Mouse (Mus musculus): Measurements from ENCODE around the gene Enpp1. TPM values are rescaled to one million over a fixed set of nuclear protein-coding genes. Genes with fewer than 3 reads are reported as not detected.
"Not testable (repeated sequence)": the region's sequence is repeated elsewhere in the genome, so short reads cannot be mapped to it uniquely, and the experiment has no call there.

Enpp1 gene
- polyA plus RNA-seq, 1 experiment from 2014 or later: 2.9 TPM

DNA sequence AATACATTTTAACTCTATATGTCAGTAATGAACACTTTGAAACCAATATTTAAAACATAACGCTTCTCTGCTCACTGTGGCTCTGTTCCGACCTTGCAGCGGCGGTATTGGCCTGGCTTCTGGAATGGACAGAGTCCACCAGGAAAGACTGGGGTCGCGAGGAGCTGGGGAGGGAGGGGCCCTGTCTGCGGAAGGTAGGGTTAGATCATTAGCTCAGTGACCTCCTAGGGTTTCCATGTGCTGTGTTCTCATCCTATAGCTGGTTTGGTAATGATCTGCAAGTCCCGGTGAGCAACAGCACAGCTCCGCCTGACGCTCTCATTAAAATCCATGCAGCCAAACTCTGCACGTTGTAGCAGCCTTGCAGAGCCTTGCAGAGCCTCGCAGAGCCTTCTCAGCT lies 84.7 kb downstream of the Enpp1 start:
- Histone ChIP-seq H3K4me2 (ENCODE audit: low read depth, low read length) (no peak overlapping the region), H3K27me3 (ENCODE audit: insufficient read depth, low read length) (no peaks in the 10 kb centered on the region), H3K9me3 (ENCODE audit: low read length) (no peaks in the 10 kb centered on the region), H3K4me3 (ENCODE audit: low read depth, low read length) (no peak overlapping the region), H3K4me1 (ENCODE audit: insufficient read depth) (no peaks in the 10 kb centered on the region), H3K27ac (ENCODE audit: low read depth) (no peak overlapping the region), H3K36me3 (replicated peaks; ENCODE audit: insufficient read depth, low read length) (no peaks in the 10 kb centered on the region), H3K9ac (replicated peaks) (no peak overlapping the region)
- no peak for DNase-seq
- no peak for ATAC-seq
- WGBS (ENCODE audit: insufficient replicate concordance): 72% methylated on average over 12 of the region's 12 CpGs
- no peak for TF ChIP-seq CTCF (IDR thresholded peaks at IDR 0.05; ENCODE audit: low read depth)
- no peak for TF ChIP-seq EP300 (IDR thresholded peaks at IDR 0.05; ENCODE audit: low read depth)

DNA sequence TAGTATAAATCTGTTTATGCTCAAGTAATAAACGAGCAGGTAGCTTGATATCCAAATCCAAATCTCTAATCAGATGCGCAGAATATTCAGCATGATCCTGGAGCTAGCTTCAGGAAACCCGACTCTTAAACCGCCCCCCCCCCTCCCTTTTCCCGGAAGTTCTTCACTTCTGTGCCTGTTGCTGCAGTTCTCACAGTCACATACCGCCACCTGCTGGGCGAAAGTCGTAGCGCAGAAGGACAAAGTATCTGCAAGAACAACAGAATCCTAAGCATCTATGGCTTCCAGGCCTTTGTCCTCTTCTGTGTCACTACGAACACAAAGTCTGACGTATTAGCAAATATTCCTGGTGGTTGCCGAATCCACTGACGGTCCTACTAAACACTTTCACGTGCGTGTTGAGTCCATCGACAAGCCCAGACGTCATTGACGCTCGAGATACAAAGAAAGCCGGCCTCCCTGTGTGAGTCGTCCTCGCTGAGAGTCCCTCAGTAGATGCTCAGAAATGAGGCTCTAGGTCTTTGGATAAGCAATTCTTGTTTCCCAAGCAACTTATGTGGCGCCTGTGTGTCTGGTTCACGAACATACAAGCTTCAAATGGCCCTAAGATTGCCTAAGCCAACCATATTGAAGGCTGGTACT lies 86.8 kb downstream of the Enpp1 start:
- no peak overlapping the region for H3K4me3 ChIP-seq (ENCODE audit: low read depth, low read length)
- TF ChIP-seq EP300 (IDR thresholded peaks at IDR 0.05; ENCODE audit: low read depth) (no peak), CTCF (IDR thresholded peaks at IDR 0.05; ENCODE audit: low read depth) (peak; percentile 86)
- H3K9ac ChIP-seq (replicated peaks): no peak overlapping the region
- WGBS (ENCODE audit: insufficient replicate concordance): 40% methylated on average over 24 of the region's 24 CpGs
- ATAC-seq (no peak), DNase-seq (peak; percentile 88)
- no peaks in the 10 kb centered on the region for H3K4me1 ChIP-seq (ENCODE audit: insufficient read depth)
- peak overlapping the region; percentile 30 for H3K4me2 ChIP-seq (ENCODE audit: low read depth, low read length)
- no peak overlapping the region for H3K27ac ChIP-seq (ENCODE audit: low read depth)
- no peaks in the 10 kb centered on the region for H3K36me3 ChIP-seq (replicated peaks; ENCODE audit: insufficient read depth, low read length)
- no peaks in the 10 kb centered on the region for H3K9me3 ChIP-seq (ENCODE audit: low read length)
- no peaks in the 10 kb centered on the region for H3K27me3 ChIP-seq (ENCODE audit: insufficient read depth, low read length)

DNA sequence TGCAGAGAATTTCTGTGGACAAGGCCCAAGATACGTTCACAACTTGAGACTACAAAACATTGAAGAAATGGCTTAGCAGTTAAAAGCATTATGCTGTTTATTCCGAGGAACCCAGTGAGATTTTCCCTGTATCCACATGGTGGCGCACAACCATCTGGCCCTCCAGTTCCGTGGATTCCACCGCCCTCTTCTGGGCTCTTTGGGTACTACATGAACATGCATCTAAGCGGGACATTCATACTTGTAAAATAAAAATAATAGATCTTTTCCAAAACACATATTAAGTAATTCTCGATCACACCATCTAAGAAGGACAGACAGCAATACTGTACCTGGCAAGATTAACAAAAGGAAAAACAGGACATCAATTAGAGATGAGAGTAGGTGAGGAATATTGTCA lies 89.4 kb downstream of the Enpp1 start:
- H3K27me3 ChIP-seq (ENCODE audit: insufficient read depth, low read length): no peaks in the 10 kb centered on the region
- no peak overlapping the region for H3K4me2 ChIP-seq (ENCODE audit: low read depth, low read length)
- no peak overlapping the region for H3K9ac ChIP-seq (replicated peaks)
- DNase-seq (peak; percentile 82), ATAC-seq (no peak)
- no peaks in the 10 kb centered on the region for H3K9me3 ChIP-seq (ENCODE audit: low read length)
- H3K36me3 ChIP-seq (replicated peaks; ENCODE audit: insufficient read depth, low read length): no peaks in the 10 kb centered on the region
- no peak overlapping the region for H3K27ac ChIP-seq (ENCODE audit: low read depth)
- no peak overlapping the region for H3K4me3 ChIP-seq (ENCODE audit: low read depth, low read length)
- 25% methylated on average over 7 of the region's 7 CpGs for WGBS (ENCODE audit: insufficient replicate concordance)
- no peaks in the 10 kb centered on the region for H3K4me1 ChIP-seq (ENCODE audit: insufficient read depth)
- TF ChIP-seq EP300 (IDR thresholded peaks at IDR 0.05; ENCODE audit: low read depth) (no peak), CTCF (IDR thresholded peaks at IDR 0.05; ENCODE audit: low read depth) (peak; percentile 98)

DNA sequence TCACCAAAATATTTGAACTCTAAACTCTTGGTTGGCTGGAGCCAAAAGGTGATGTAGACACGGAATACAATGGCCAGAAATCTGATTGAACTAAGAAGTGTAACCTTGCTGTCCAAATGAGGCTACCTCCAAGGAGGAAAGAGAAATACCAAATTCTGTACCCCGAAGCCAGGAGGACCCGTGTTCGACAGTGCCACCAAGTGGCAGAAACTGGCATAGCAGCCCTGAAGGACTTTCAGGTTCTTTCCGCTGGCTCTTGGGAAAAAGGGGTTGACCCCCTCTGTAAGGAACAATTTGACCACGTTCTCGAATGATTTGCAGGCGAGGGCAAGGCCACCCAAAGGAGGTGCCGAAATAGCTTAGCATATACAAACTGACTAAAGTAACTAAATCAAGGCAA lies 90.4 kb downstream of the Enpp1 start:
- Histone ChIP-seq H3K36me3 (replicated peaks; ENCODE audit: insufficient read depth, low read length) (no peaks in the 10 kb centered on the region), H3K9me3 (ENCODE audit: low read length) (no peaks in the 10 kb centered on the region), H3K4me2 (ENCODE audit: low read depth, low read length) (no peak overlapping the region), H3K27ac (ENCODE audit: low read depth) (no peak overlapping the region), H3K9ac (replicated peaks) (no peak overlapping the region), H3K4me1 (ENCODE audit: insufficient read depth) (no peaks in the 10 kb centered on the region), H3K4me3 (ENCODE audit: low read depth, low read length) (no peak overlapping the region), H3K27me3 (ENCODE audit: insufficient read depth, low read length) (no peaks in the 10 kb centered on the region)
- DNase-seq (peak; percentile 71), ATAC-seq (no peak)
- 26% methylated on average over 9 of the region's 9 CpGs for WGBS (ENCODE audit: insufficient replicate concordance)
- peak; percentile 86 for TF ChIP-seq CTCF (IDR thresholded peaks at IDR 0.05; ENCODE audit: low read depth)
- no peak for TF ChIP-seq EP300 (IDR thresholded peaks at IDR 0.05; ENCODE audit: low read depth)

DNA sequence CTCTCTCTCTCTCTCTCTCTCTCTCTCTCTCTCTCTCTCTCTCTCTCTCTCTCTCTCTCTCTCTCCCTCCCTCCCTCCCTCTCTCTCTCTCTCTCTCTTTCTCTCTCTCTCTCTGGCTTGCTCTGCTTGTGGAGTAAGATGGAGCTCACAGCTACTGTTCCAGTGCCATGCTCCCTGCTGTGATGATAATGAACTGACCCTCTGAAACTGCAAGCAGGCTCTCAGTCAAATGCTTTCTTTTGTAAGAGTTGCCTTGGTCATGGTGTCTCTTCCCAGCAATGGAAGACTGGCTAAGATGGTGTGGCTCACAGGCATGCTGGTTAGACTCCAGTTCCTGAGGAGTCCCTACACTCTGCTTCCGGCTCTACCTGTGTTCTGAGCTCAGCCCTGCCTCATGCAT lies 95.4 kb downstream of the Enpp1 start:
- WGBS (ENCODE audit: insufficient replicate concordance): 75% methylated on average over 1 of the region's 1 CpGs
- H3K36me3 ChIP-seq (replicated peaks; ENCODE audit: insufficient read depth, low read length); H3K4me1 ChIP-seq (ENCODE audit: insufficient read depth); H3K27me3 ChIP-seq (ENCODE audit: insufficient read depth, low read length); ATAC-seq; H3K9me3 ChIP-seq (ENCODE audit: low read length); H3K27ac ChIP-seq (ENCODE audit: low read depth); H3K4me3 ChIP-seq (ENCODE audit: low read depth, low read length); H3K9ac ChIP-seq (replicated peaks); DNase-seq; H3K4me2 ChIP-seq (ENCODE audit: low read depth, low read length): not testable (repeated sequence)

DNA sequence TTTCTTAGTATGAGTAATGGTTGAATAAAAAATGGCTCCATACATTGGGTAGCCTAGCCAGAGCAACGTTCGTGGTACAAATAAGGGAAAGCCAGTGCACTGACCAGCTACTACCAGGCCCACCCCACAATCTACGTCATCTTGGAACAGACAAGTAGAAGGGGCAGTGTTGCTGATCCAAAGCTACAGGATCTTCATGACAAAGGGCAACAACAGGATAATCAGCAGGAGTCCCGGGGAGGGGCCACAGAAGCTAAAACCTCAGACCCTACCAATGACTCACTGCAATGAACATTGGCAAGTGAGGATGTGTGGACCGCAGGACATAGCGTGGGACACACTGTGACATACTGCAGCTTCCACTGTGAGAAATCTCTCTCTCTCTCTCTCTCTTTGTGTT lies 96.2 kb downstream of the Enpp1 start:
- 73% methylated on average over 6 of the region's 6 CpGs for WGBS (ENCODE audit: insufficient replicate concordance)
- no peak overlapping the region for H3K27ac ChIP-seq (ENCODE audit: low read depth)
- no peak overlapping the region for H3K4me3 ChIP-seq (ENCODE audit: low read depth, low read length)
- H3K9ac ChIP-seq (replicated peaks): no peak overlapping the region
- TF ChIP-seq EP300 (IDR thresholded peaks at IDR 0.05; ENCODE audit: low read depth): no peak
- H3K4me2 ChIP-seq (ENCODE audit: low read depth, low read length): no peak overlapping the region
- ATAC-seq (no peak), DNase-seq (no peak)
- H3K27me3 ChIP-seq (ENCODE audit: insufficient read depth, low read length): no peaks in the 10 kb centered on the region
- no peaks in the 10 kb centered on the region for H3K9me3 ChIP-seq (ENCODE audit: low read length)
- H3K36me3 ChIP-seq (replicated peaks; ENCODE audit: insufficient read depth, low read length): no peaks in the 10 kb centered on the region
- no peaks in the 10 kb centered on the region for H3K4me1 ChIP-seq (ENCODE audit: insufficient read depth)

DNA sequence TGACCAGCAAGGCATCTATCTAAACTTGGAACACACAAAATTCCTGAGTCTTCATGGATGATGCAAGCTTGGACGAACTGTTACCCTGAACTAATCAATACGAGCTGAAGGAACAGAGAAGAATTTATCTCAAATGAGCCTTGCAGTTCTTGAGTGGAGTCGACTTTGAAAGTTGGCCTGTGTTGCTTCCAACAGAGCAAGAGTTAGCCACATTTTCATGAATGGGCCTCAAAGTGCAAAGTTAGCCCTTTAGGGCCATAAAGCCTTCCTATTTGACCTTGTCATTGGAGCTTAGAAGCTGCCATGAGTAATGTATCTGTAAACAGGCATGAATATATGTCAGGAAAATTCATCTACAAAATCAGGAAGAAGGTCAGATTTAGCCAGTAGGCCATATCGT lies 97.2 kb downstream of the Enpp1 start:
- Histone ChIP-seq H3K27ac (ENCODE audit: low read depth) (no peak overlapping the region), H3K4me1 (ENCODE audit: insufficient read depth) (no peaks in the 10 kb centered on the region), H3K4me3 (ENCODE audit: low read depth, low read length) (no peak overlapping the region), H3K27me3 (ENCODE audit: insufficient read depth, low read length) (no peaks in the 10 kb centered on the region), H3K36me3 (replicated peaks; ENCODE audit: insufficient read depth, low read length) (no peaks in the 10 kb centered on the region), H3K9ac (replicated peaks) (no peak overlapping the region), H3K9me3 (ENCODE audit: low read length) (no peaks in the 10 kb centered on the region), H3K4me2 (ENCODE audit: low read depth, low read length) (no peak overlapping the region)
- ATAC-seq (no peak), DNase-seq (no peak)
- TF ChIP-seq EP300 (IDR thresholded peaks at IDR 0.05; ENCODE audit: low read depth): no peak
- TF ChIP-seq CTCF (IDR thresholded peaks at IDR 0.05; ENCODE audit: low read depth): no peak
- WGBS (ENCODE audit: insufficient replicate concordance): 69% methylated on average over 4 of the region's 4 CpGs

Measured in liver, postnatal 0 days (tissue).